Mouse (Mus musculus) forebrain, postnatal 0 days (tissue): ENCODE results near the gene Vps37c. TPM values are rescaled to one million over a fixed set of nuclear protein-coding genes. Genes with fewer than 3 reads are reported as not detected.

ENCODE experiments used
- ATAC-seq: fragments of 200-750 bp; cut with Nextera tagmentation; 2 replicates; pipeline ENCODE4 v1.8.0; 2017; ENCODE audit warnings: mild to moderate bottlenecking, moderate library complexity
- DNase-seq: peaks from one replicate; pipeline ENCODE4 v3.0.0-alpha.2; 2015
- H3K27ac ChIP-seq: fragments of 300-500 bp; sonication (generic); 2 replicates; pipeline ENCODE4 v1.5.1; 2014; ENCODE audit warnings: low read depth, mild to moderate bottlenecking, antibody characterized with exemption, low read length, moderate library complexity, mixed read lengths
- H3K27me3 ChIP-seq: fragments of 300-500 bp; sonication (generic); 2 replicates; pipeline ENCODE4 v1.6.1; 2014; ENCODE audit warnings: mild to moderate bottlenecking, low read length, mixed read lengths; ENCODE audit not compliant: insufficient read depth
- H3K36me3 ChIP-seq: fragments of 300-500 bp; sonication (generic); 2 replicates; pipeline ENCODE4 v1.6.1; 2014; ENCODE audit warnings: mild to moderate bottlenecking, moderate library complexity; ENCODE audit not compliant: insufficient read depth
- H3K4me1 ChIP-seq: fragments of 300-500 bp; sonication (generic); 2 replicates; pipeline ENCODE4 v1.6.1; 2014; ENCODE audit warnings: antibody characterized with exemption; ENCODE audit not compliant: insufficient read depth
- H3K4me2 ChIP-seq: fragments of 300-500 bp; sonication (generic); 2 replicates; pipeline ENCODE4 v1.6.1; 2014; ENCODE audit warnings: low read depth, mild to moderate bottlenecking, moderate library complexity
- H3K4me3 ChIP-seq: fragments of 300-500 bp; sonication (generic); 2 replicates; pipeline ENCODE4 v1.5.1; 2014; ENCODE audit warnings: low read depth, low read length, mixed read lengths
- H3K9ac ChIP-seq: fragments of 300-500 bp; sonication (generic); 2 replicates; pipeline ENCODE4 v1.6.1; 2014; ENCODE audit warnings: mild to moderate bottlenecking
- H3K9me3 ChIP-seq: fragments of 300-500 bp; sonication (generic); 2 replicates; pipeline ENCODE4 v1.6.1; 2016; ENCODE audit warnings: low read length
- CTCF ChIP-seq: sonication (generic); IDR thresholded peaks from 2 replicates; pipeline ENCODE4 v1.5.1; 2016; ENCODE audit warnings: antibody characterized with exemption, control low read depth, low read depth
- WGBS: fragments of 180-500 bp; shearing (Covaris S2); extraction: QIAGEN DNeasy Blood & Tissue Kit; methylation state at CpG from one replicate; pipeline ENCODE4 v1.1.7; 2014; 5-methylcytosine and 5-hydroxymethylcytosine counted together
- polyA plus RNA-seq: library from polyadenylated mRNA; unstranded; fragments of >200 nt; fragmentation: Nextera tagmentation; extraction: Ambion mirVana; gene quantifications from 2 replicates; pipeline ENCODE4 v1.2.1, GENCODE M21; 2015
- total RNA-seq: library from RNA; depleted of rRNA; stranded (reverse); fragments of >200 nt; gene quantifications from 2 replicates; pipeline ENCODE4 v1.2.3, GENCODE M21; 2014; rRNA removed

Vps37c gene
- 27.9 and 29.0 TPM in 2 replicates for total RNA-seq
- 34.5 TPM in 2 replicates for polyA plus RNA-seq

DNA sequence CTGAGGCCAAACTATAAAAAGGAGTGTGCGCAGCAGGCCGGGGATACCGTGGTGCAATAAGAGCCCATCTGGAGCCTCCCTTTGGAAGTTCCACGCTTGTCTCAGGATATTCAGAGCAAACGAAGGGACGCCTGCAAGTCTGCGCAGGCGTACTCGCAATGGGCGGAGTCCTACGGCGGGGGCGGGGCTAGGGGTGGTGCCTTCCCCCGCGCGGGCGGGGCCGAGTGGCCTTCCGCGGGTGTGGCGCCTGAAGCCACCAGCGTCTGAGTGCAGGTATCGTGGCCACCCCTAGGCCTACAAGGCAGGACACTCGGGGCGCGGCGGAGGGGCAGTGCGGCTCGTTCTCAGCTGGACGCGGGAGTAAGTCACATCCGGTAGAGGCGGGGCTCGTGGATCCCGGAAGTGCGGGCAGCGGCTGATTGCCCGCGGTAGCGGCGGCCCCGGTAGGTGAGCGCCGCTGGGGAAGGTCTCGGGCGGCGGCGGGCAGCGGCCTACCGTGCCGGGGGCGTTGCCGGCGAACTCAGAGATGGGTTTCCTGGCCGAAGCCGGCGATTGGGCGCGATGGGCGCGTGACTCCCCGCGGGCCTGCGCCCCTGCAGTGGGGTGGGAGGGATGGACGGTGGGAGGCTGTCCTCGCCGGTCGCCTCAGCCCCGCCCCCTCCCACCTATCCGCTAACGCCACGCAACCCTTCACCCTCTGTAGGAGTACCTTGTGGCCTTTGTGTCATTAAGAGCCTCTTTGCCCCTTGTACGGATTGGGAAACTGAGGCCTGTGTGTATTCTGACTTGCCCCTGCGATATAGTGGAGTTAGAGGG is at the start of gene Vps37c:
Gene Vps37c, plus strand, starts transcription at position 199 of the 816 bp plus-strand sequence.
- peak within 1 kb of the TSS; percentile 98 for H3K27ac ChIP-seq
- H3K9me3 ChIP-seq: no peaks in the 10 kb centered on the region
- no peaks in the 10 kb centered on the region for H3K27me3 ChIP-seq
- WGBS: under 1% methylated on average over 68 of the region's 74 CpGs
- ATAC-seq: peak; percentile 93
- peak; percentile 97 for DNase-seq
- H3K9ac ChIP-seq: peak within 1 kb of the TSS; percentile 95
- TF ChIP-seq CTCF: peak; percentile 16; the same call in 1 of the 2 replicates
- 0 out of 2 replicates have a peak, but pooled peaks cover 5% of the 10 kb centered on the region for H3K36me3 ChIP-seq
- peak within 1 kb of the TSS; percentile 83 for H3K4me3 ChIP-seq
- H3K4me2 ChIP-seq: peak within 1 kb of the TSS; percentile 84
- peaks cover 10% of the 10 kb centered on the region; the same call in 1 of the 2 replicates for H3K4me1 ChIP-seq

DNA sequence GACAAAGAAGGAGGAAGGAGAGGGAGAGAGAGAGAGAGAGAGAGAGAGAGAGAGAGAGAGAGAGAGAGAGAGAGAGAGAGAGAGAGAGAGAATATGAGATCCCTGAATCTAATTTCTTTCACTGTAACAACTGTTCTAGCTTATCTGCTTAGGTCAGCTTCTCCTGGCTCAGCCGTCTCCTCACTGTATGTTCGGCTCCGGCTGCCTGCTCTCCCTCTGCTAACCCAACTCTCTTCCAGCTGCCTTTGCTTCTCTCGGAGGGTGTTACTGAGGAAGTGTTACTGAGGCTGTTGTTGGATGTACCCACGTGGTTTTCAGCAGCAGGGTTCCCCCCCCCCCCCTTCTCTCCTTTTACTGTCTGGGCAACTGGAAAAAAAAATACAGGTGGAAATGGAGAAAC is 48.5 kb upstream of the Vps37c start:
- Histone ChIP-seq H3K27me3 (no peaks in the 10 kb centered on the region), H3K4me2 (no peak overlapping the region), H3K27ac (no peak overlapping the region), H3K4me3 (no peak overlapping the region), H3K9ac (no peak overlapping the region), H3K9me3 (no peaks in the 10 kb centered on the region), H3K4me1 (peaks cover 3% of the 10 kb centered on the region; the same call in 1 of the 2 replicates), H3K36me3 (no peaks in the 10 kb centered on the region)
- ATAC-seq: peak; percentile 57
- DNase-seq: no peak
- TF ChIP-seq CTCF: no peak
- 21% methylated on average over 5 of the region's 5 CpGs for WGBS

DNA sequence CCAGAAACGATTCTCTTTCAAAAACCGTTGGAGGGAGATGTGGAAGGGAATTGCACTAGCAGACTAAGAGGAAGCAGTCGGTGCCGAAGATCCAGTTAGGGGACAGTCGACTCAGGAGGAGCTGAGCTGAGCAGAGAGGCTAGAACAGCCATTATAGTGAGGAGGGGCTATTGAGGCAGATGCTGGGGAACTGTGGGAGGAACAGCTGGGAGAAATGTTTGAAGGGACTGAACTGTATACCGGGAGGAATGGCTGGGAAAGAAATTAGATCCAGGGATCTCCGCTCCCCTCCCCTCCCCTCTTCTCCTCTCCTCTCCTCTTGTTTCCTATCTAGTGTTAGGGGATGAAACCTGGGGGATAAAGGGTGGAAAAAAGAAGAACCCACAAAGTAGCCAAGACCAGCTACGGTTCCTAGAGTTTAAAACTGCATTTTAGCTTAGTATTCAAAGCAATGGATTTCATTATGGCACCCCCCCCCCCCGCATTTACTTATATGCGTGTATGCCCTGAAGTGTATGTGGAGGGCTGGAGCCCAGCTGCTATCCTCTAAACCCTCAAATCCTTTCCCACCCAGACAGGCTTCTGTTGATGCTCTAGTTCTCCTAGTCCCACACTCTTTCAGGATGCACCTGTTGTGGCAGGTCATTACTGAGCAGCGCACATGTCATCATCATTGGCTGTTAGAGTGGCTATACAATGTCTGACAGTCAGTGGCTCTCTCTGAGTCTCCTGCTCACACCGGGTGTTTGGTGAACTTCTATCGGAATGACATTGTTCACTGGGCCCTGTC is 47.8 kb upstream of the Vps37c start:
- 52% methylated on average over 13 of the region's 13 CpGs for WGBS
- Histone ChIP-seq H3K4me3 (no peak overlapping the region), H3K9ac (no peak overlapping the region), H3K4me1 (no peaks in the 10 kb centered on the region), H3K4me2 (no peak overlapping the region), H3K36me3 (no peaks in the 10 kb centered on the region), H3K27me3 (no peaks in the 10 kb centered on the region), H3K27ac (no peak overlapping the region), H3K9me3 (no peaks in the 10 kb centered on the region)
- DNase-seq: no peak
- ATAC-seq: 0 out of 2 replicates have a peak, but pooled peaks have one; percentile 38
- TF ChIP-seq CTCF: no peak

DNA sequence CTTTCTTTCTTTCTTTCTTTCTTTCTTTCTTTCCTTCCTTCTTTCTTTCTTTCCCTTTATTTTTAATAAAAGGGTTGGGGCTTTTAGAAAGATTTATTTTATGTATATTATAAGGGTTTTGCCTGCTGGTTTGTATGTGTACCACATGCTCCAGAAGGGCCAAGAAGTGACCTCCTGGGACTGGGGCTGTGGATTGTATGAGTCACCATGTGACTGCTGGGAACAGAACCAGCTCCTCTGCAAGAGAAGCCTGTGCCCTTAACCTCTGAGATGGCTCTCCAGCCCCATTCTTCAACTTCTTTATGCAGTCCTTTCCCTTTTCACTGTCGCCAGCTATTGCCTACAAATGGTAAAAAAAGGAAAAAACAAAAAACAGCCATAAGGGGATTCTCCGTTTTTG is 42.9 kb upstream of the Vps37c start:
- ATAC-seq: no peak
- Histone ChIP-seq H3K9ac (no peak overlapping the region), H3K4me3 (no peak overlapping the region), H3K27ac (no peak overlapping the region), H3K9me3 (no peaks in the 10 kb centered on the region), H3K4me2 (no peak overlapping the region), H3K4me1 (no peaks in the 10 kb centered on the region), H3K36me3 (no peaks in the 10 kb centered on the region), H3K27me3 (no peaks in the 10 kb centered on the region)
- WGBS: 91% methylated on average over 2 of the region's 2 CpGs
- no peak for DNase-seq
- no peak for TF ChIP-seq CTCF

DNA sequence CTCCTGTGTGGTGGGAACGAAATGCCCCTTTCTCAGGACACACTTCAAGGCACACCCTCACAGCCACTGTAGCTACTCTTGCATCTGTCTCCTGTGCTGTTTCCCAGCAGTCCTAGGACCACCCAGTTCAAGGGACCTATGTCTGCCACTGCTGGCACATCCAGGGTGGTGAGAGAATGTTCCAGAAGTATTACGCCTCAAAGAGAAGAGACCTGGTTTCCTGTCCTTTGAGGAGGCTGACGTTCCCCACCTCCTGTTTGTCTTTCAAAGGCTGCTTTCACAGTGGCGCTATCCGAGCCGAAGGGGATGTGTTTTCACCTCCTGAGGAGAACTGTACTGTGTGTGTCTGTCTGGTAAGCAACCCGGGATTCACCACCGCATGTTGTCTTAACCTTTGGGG is 40.4 kb upstream of the Vps37c start:
- 75% methylated on average over 8 of the region's 8 CpGs for WGBS
- Histone ChIP-seq H3K4me2 (no peak overlapping the region), H3K36me3 (no peaks in the 10 kb centered on the region), H3K9ac (no peak overlapping the region), H3K4me3 (no peak overlapping the region), H3K9me3 (no peaks in the 10 kb centered on the region), H3K27me3 (no peaks in the 10 kb centered on the region), H3K27ac (no peak overlapping the region), H3K4me1 (no peaks in the 10 kb centered on the region)
- DNase-seq: no peak
- TF ChIP-seq CTCF: no peak
- ATAC-seq: no peak

DNA sequence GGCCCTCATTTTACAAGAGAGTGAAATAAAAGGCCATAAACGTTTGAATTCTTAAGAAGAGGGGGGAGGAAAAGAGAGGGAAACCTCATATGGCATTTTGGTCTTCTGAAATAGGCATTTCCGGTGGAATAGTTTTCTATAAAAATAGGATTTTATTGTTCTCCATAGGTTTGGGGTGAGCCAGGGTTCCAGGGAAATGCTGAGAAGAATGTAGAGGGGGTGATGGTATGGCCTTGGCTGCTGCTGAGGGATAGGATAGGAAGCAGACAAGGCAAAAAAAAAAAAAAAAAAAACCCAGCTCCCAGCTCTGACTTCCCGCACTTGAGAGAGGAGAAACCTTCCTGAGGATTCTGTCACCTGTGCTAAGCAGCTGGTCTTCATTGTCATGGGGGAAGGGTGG is 32.5 kb upstream of the Vps37c start:
- ATAC-seq: no peak
- Histone ChIP-seq H3K4me2 (no peak overlapping the region), H3K4me1 (no peaks in the 10 kb centered on the region), H3K27me3 (no peaks in the 10 kb centered on the region), H3K9me3 (no peaks in the 10 kb centered on the region), H3K36me3 (no peaks in the 10 kb centered on the region), H3K27ac (no peak overlapping the region), H3K4me3 (no peak overlapping the region), H3K9ac (no peak overlapping the region)
- TF ChIP-seq CTCF: no peak
- 58% methylated on average over 3 of the region's 3 CpGs for WGBS
- DNase-seq: no peak

DNA sequence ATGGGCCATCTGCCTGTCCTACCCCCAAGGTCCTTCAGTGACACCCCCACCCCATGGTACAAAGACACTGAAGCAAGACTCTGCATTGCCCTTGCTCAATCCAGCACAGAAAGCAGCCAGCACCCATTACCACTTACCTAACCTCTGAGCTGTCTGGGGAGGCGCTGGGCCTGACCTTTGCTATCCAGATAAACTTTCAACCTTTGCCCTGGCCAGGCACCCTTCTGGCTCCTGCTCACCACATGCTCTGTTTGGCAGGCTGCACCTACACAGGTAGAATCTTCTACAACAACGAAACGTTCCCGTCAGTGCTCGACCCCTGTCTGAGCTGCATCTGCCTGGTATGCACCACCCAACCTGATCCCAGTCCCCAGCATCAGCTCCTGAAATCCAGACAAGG is 30.8 kb upstream of the Vps37c start:
- H3K4me1 ChIP-seq: no peaks in the 10 kb centered on the region
- H3K4me2 ChIP-seq: no peak overlapping the region
- no peak overlapping the region for H3K27ac ChIP-seq
- no peak overlapping the region for H3K4me3 ChIP-seq
- 85% methylated on average over 5 of the region's 5 CpGs for WGBS
- no peaks in the 10 kb centered on the region for H3K27me3 ChIP-seq
- no peak for DNase-seq
- H3K36me3 ChIP-seq: no peaks in the 10 kb centered on the region
- TF ChIP-seq CTCF: no peak
- H3K9me3 ChIP-seq: no peaks in the 10 kb centered on the region
- H3K9ac ChIP-seq: no peak overlapping the region
- ATAC-seq: no peak
